Mouse (Mus musculus) kidney, adult 8-10 months (tissue): ENCODE measurements around the gene E2f6.

ENCODE experiments used
- DNase-seq, 2 experiments: peaks; one replicate each; pipeline ENCODE4 v3.0.0; 2022

Gene E2f6

GRCm38 (mm10) chr12:16810525-16811431, at the start of gene E2f6:
E2f6 (plus strand) TSS chr12:16810963.
- peak; percentile 65 to 79 for DNase-seq

GRCm38 (mm10) chr12:16761461-16761860, 49.3 kb upstream of the E2f6 start:
- DNase-seq = no peak

GRCm38 (mm10) chr12:16763649-16764422, 46.9 kb upstream of the E2f6 start:
- no peak for DNase-seq

DNA sequence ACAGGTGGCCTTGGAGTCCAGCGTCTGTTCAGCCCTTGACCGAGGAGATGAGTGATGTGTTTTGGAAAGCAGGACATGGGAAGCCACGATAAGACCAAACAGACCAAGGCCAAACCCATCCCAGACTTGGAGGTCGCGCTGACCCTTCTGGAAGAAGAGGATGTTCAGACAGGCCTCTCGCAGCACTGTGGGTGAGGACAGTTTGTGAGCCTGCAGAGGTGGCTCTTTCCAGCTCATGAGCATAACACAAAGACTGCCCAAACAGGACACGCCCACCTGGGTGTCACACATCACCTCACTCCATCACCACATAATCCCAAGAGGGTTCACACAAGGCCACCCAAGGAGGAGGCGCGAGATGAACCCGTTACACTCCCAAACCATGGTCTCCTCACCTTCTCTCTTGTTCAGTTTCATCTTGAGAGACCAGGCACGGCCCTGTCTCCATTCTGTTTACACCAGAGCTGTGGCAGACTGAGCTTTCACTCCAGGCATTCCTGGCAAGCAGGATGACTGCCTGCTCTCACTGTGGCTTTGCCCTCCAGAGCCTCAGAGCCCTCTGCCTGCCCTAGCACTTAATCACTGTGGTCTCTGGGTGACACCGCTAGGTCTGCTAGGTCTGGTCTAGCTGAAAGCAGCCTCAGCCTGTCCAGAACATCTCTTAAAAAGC, 45.9 kb upstream of the E2f6 start:
- DNase-seq = no peak

- DNase-seq = peak in 1 of 2 experiments; percentile 2
These were observed 42.5 kb upstream of the E2f6 start for GRCm38 (mm10) chr12:16768251-16768650.

DNA sequence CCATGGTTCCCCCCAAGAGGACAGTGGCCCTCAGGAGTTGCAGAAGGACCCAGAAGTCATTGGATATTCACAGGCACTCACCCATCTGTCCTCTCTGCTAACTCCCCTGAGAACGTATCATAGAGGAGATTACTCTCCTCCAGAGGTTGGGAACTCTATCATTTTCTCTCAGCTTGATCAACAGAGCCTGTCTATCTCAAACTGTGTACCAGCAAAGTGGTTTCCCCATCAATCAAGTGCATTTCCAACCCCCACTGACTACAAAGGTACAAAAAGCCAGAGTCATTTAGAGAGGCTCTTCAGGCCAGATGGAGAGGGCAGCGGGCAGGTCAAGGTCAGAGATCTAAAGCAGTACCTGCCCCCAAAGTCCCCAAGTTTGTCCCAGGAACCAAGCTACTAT, 42.1 kb upstream of the E2f6 start:
- DNase-seq = no peak

GRCm38 (mm10) chr12:16769601-16770165, 41.1 kb upstream of the E2f6 start:
- DNase-seq = no peak

DNA sequence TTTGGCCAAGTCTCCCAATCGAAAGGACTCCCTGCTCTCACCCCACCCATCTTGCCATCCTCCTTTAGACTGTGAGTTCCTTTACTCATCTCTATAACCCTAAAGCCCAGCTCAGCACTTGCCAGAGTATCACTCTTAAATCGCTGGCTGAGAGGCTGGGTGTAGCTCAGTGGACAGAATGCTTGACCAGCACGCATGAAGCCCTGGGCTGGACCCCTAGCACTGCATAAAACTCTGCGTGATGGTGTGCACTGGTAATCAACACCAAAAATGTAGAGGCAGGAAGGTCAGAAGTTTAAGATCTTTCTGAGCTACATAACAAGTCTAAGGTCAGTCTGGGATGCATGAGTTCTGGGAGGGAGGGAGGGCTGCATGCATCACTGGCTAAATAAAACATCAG, 36.2 kb upstream of the E2f6 start:
- DNase-seq = no peak

DNA sequence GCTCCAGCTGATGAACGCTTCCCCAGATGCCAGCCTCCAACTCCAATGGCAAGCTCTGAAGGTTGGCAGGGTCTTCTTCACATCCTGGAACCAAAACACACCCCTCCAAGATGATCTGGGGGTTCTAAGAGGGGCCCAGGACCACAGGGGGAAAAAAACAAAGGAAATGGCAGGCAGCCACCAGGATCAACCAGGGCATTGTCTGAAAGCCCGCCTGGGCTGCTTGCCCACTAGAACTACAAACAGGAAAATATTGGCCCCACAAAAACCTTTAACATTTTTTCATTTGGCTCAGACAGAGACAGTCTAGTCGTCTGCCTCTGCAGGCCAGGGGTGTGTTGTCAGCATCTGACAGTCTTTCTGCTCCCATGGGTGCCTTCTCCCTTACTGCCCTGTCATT, 35.4 kb upstream of the E2f6 start:
- DNase-seq = no peak

GRCm38 (mm10) chr12:16778523-16778922, 32.2 kb upstream of the E2f6 start:
- DNase-seq = no peak

DNA sequence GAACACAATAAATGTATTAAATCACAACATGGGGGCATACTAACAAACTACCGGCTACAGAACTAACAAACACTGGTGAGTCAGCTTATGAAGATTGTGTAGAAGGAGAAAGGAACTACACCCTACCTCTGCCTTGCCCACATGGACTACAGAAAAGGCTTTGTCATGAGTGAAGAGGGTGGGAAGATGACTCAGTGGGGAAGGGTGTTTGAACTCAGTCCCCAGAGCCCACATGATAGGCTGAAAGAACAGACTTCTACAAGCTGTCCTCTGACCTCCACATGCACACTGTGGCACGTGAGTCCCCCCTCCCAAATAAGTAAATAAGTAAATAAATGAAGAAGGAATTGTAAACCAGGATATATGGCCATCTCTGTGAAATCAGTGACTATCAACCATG, 31.6 kb upstream of the E2f6 start:
- no peak for DNase-seq

DNA sequence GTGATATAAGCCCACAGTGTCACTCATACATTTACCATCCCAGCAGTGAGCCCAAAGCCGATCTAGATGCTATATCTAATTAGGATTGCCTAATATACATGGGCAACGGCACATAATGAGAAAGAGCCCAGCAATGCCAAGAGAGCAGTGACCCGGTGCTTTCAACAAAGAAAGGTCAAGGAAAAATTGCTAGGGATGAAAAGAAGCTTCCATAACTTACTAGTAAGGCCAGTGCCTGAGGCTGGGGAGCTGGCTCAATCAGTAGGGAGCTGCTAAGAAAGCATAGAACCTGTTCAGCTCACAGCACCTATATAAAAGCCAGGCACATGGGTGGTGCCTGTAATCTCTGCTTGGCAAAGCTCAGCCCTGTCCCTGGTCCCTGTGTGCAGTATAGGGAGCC, 30.4 kb upstream of the E2f6 start:
- DNase-seq = no peak

DNA sequence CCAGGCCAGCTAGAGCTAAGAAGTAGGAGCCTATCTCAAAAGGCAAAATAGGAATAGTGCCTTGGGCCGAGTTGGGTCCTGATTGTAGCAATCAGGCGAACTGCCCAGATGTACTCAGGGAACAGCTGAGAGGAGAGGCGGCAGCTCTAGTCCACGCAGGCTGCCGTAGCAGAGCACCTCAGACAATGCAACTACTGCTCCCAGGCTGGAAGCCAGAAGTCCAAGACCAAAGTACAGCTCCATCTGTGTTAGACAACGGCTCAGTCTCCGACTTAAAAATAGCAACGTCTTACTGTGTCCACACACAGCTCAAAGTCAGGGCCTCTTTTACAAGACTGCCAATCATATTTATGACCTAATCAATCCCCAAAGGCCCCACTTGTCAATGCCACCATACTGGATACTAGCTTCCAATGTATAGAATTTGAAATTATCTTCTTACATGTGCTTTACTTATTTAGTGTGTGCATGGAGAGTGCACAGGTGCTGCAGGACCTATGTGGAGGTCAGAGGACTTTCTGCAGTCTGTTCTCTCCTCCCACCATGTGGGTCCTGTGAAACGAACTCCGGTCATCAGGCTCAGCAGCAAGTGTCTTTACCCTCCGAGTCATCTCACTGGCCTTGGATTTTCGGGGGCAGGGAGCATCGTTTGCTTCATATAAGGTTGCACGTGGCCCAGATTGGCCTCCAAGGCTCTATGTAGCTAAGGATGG, 29.6 kb upstream of the E2f6 start:
- DNase-seq = peak; percentile 6 to 21

- no peak for DNase-seq
These were observed 22.2 kb upstream of the E2f6 start for GRCm38 (mm10) chr12:16788600-16788999.

GRCm38 (mm10) chr12:16789199-16789598, 21.6 kb upstream of the E2f6 start:
- no peak for DNase-seq

DNA sequence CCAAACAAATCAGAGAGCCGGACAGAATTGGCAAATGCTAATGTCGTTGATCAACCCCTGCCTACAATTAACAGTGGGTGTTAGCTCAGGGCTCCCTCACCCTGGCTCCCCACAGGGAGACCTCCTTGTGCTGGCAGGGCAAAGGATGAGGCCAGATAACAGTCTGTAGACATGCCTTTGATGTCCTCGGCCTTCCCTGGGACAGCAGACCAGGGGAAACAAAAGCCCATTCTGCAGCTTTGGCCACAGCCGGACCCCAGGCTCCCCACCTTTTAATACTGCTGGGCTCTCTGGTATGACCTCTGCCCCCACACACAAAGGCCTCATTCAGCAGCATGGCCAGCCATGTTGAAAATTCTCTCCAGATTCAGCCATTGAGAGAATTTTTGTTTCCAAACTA, 21.0 kb upstream of the E2f6 start:
- DNase-seq = no peak

DNA sequence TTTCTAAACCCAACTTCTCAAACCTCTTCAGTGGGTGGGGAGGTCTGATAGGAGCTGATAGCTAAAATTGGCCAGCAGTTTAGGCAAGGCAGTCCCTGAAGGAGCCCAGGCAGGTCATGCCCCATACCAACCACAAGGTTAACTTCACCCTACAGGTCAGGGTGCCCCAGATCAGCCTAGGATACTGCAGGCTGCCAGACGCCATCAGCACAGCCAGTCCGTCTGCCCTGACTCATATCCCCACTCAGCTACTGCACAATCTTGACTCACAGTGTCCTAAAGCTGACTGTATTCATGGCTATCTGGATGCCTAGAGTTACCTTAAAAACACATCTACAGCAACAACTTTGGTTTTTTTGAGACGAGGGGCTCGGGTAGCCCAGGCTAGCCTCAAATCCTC, 20.3 kb upstream of the E2f6 start:
- no peak for DNase-seq

- no peak for DNase-seq
These were observed 17.4 kb upstream of the E2f6 start for GRCm38 (mm10) chr12:16793371-16793770.

GRCm38 (mm10) chr12:16795781-16796180, 15.0 kb upstream of the E2f6 start:
- DNase-seq = no peak

- DNase-seq = no peak
These were observed 11.9 kb upstream of the E2f6 start for GRCm38 (mm10) chr12:16798894-16799293.

DNA sequence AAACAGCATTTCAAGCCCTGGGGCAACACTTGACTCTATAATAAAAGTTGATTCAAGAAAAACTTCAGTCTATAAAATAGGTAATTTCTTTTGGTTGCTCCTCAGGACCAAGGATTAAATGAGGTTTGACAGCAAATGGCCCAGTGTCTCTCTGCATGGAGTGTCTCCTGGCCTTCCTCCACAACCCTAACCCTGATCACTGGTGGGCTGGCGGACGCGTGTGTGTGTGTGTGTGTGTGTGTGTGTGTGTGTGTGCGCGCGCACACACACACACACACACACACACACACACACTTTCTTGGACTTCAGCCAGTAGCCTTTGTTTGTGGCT, 10.9 kb upstream of the E2f6 start:
- no peak for DNase-seq

DNA sequence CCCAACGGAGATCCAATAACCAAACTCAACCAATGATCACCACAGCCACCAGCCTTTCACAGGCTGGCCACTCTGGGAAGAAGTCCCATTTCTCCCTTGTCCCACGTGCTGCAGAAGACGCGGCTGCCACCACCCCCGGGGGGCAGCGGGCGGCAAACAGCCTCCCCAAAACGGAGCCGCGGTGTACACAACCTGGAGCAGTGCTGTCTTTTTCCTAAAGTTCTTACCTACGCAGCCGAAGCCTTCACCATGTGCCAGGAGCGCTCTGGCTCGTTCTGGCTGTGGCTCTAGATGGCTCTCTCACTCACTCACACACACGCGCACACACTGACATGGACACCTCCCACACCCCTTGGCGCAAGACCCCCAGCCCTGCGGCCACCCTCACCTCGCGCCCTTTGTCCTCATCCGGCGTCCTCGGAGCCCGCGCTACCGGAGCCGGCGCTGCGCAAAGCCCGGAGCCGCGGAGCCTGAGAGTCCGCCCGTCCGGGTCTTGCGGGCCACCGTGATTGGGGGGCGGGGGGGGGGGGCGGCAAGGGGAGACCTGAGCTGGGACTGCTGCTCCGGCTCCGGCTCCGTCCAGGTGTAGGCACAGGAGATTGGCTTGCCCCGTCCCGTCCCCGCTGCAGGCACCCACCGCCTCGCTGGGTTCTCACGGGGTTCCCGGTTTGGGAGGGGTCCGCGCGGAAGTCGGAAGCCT, 10.4 kb upstream of the E2f6 start, which contains the start of gene Greb1:
Greb1 (minus strand) TSS at position 628 of the 700 bp plus-strand sequence.
- DNase-seq = no peak
